ENCODE assay signal across 8 mouse cellular contexts in genomic region chr1:78657671-78658440, GRCm38 (mm10). TPM values are rescaled to one million over a fixed set of nuclear protein-coding genes. Genes with fewer than 3 reads are reported as not detected.
DNase-seq lines count a peak whose midpoint lies in the region; ATAC-seq and TF ChIP-seq lines count a peak whose summit lies in the region.

TSS of gene Acsl3 (plus strand) at chr1:78657825.
TSS of gene Utp14b (plus strand) at chr1:78658038.

- DNase-seq in gastrocnemius, adult 2 months, result peak; percentile 99
- DNase-seq in hindbrain, postnatal 0 days (ENCODE audit: low spot score), result peak; percentile 98
- peak; percentile 97 to 98 for DNase-seq in left cerebral cortex, adult 2 months (ENCODE audit: extremely low spot score in 1 of 2, low spot score in 2 of 2)
- DNase-seq in retina, postnatal 7 days (ENCODE audit: low read depth, low spot score), result peak; percentile 96
- peak; percentile 95 to 97 for DNase-seq in urinary bladder, adult 18-20 months (ENCODE audit: low spot score in 2 of 2)

- 1% methylated on average over 103 of the region's 104 CpGs for WGBS in hindbrain, postnatal 0 days
- under 1% methylated on average over 92 of the region's 104 CpGs for WGBS in macrophage (ENCODE audit: missing documents)

- H3K4me3 ChIP-seq in gastrocnemius, adult 2 months, result peak within 1 kb of the TSS; percentile 99
- peak within 1 kb of the TSS; percentile 95 for H3K4me3 ChIP-seq in hindbrain, postnatal 0 days (ENCODE audit: low read length)
- peak within 1 kb of the TSS; percentile 98 for H3K4me3 ChIP-seq in left cerebral cortex, adult 2 months
- peak within 1 kb of the TSS; percentile 84 for H3K4me3 ChIP-seq in macrophage (ENCODE audit: inconsistent target)

- intact Hi-C loops in gastrocnemius, adult 2 months (cut with DNase I), result loop anchor here (1.0 to 5.0 kb wide), 2 partner anchors 46 to 121 kb away; no protein-coding TSS in a partner anchor
- intact Hi-C loops in left cerebral cortex, adult 2 months (cut with DNase I), result loop anchor here (1.0 to 2.0 kb wide), 2 partner anchors 63 to 121 kb away; no protein-coding TSS in a partner anchor

- H3K4me2 ChIP-seq in hindbrain, postnatal 0 days (ENCODE audit: low read depth, low read length), result peak within 1 kb of the TSS; percentile 66

- ATAC-seq in activated CD4-positive, CD25-positive, alpha-beta regulatory T cell, adult 4 months, result peak; percentile 95
- peak; percentile 91 for ATAC-seq in common myeloid progenitor, adult 5-6 weeks (replicated peaks; ENCODE audit: low read depth, poor library complexity, severe bottlenecking)
- ATAC-seq in hindbrain, postnatal 0 days, result peak; percentile 99

- H3K27me3 ChIP-seq in hindbrain, postnatal 0 days (ENCODE audit: insufficient read depth, low read length), result no peaks in the 10 kb centered on the region

- TF ChIP-seq CTCF in gastrocnemius, adult 2 months (IDR thresholded peaks at IDR 0.05), result no peak
- TF ChIP-seq CTCF in hindbrain, postnatal 0 days (IDR thresholded peaks at IDR 0.05; ENCODE audit: low read depth), result no peak
- TF ChIP-seq CTCF in left cerebral cortex, adult 2 months (IDR thresholded peaks at IDR 0.05), result no peak

- H3K4me1 ChIP-seq in hindbrain, postnatal 0 days (ENCODE audit: insufficient read depth, low read length), result peaks cover 5% of the 10 kb centered on the region

- H3K36me3 ChIP-seq in hindbrain, postnatal 0 days (ENCODE audit: insufficient read depth, low read length), result no peaks in the 10 kb centered on the region
- H3K36me3 ChIP-seq in macrophage (ENCODE audit: inconsistent target), result no peaks in the 10 kb centered on the region

- peak within 1 kb of the TSS; percentile 97 for H3K9ac ChIP-seq in hindbrain, postnatal 0 days (replicated peaks; ENCODE audit: low read length)

- no peaks in the 10 kb centered on the region for H3K9me3 ChIP-seq in hindbrain, postnatal 0 days (ENCODE audit: low read length)

- H3K27ac ChIP-seq in gastrocnemius, adult 2 months, result peak within 1 kb of the TSS; percentile 93
- peak within 1 kb of the TSS; percentile 98 for H3K27ac ChIP-seq in hindbrain, postnatal 0 days
- H3K27ac ChIP-seq in left cerebral cortex, adult 2 months, result peak within 1 kb of the TSS; percentile 99
- H3K27ac ChIP-seq in macrophage, result peak within 1 kb of the TSS; percentile 69

- H3K79me2 ChIP-seq in macrophage (ENCODE audit: inconsistent target), result peaks cover 46% of the 10 kb centered on the region

RNA-seq across cellular contexts. Expression of gene Acsl3, which starts in this region (rescaled TPM):
- 1 to 10 TPM; 2.6 to 5.3 TPM for polyA plus RNA-seq in activated CD4-positive, CD25-positive, alpha-beta regulatory T cell, adult 4 months (2017; shearing (Covaris generic))
- total RNA-seq in common myeloid progenitor, adult 5-6 weeks (2017), result 92.7 and 112 TPM in 2 replicates
- total RNA-seq in gastrocnemius, adult 2 months (2021), result 10 to 100 TPM in 1 of 2 experiments, 1 to 10 TPM in 1; 7.3 to 21.1 TPM
- 70.6 and 86.3 TPM in 2 replicates for total RNA-seq in hindbrain, postnatal 0 days (2014; rRNA removed)
- 79.2 and 88.9 TPM in 2 replicates for polyA plus RNA-seq in hindbrain, postnatal 0 days (2015; fragmentation: Nextera tagmentation; extraction: Ambion mirVana)
- total RNA-seq in left cerebral cortex, adult 2 months (2021), result 100 to 1,000 TPM; 166 to 169 TPM
- 10 to 100 TPM in 24 of 26 experiments, 1 to 10 TPM in 2; 4.5 to 88.7 (median 27.4) TPM for total RNA-seq in macrophage (2018; cell fraction: chromatin; rRNA removed)
- total RNA-seq in macrophage (2018; cell fraction: cytosol; rRNA removed), result 10 to 100 TPM; 15.6 to 32.8 (median 21.1) TPM
- total RNA-seq in macrophage (2018; cell fraction: nucleus; rRNA removed), result 10 to 100 TPM in 25 of 26 experiments, 1 to 10 TPM in 1; 8.2 to 59.5 (median 27.7) TPM
- polyA plus RNA-seq in macrophage (2018), result 18.9 to 64.8 TPM (median 22.2 TPM) in 3 replicates

RNA-seq across cellular contexts. Expression of gene Utp14b, which starts in this region (rescaled TPM):
- polyA plus RNA-seq in activated CD4-positive, CD25-positive, alpha-beta regulatory T cell, adult 4 months (2017; shearing (Covaris generic)), result under 1 TPM; 0.68 to 0.70 TPM
- total RNA-seq in common myeloid progenitor, adult 5-6 weeks (2017), result 19.9 and 23.1 TPM in 2 replicates
- total RNA-seq in gastrocnemius, adult 2 months (2021), result 1 to 10 TPM; 1.6 to 2.6 TPM
- 6.2 and 6.5 TPM in 2 replicates for total RNA-seq in hindbrain, postnatal 0 days (2014; rRNA removed)
- polyA plus RNA-seq in hindbrain, postnatal 0 days (2015; fragmentation: Nextera tagmentation; extraction: Ambion mirVana), result 3.0 and 3.2 TPM in 2 replicates
- total RNA-seq in left cerebral cortex, adult 2 months (2021), result 10 to 100 TPM; 17.0 to 25.6 TPM
- total RNA-seq in macrophage (2018; cell fraction: chromatin; rRNA removed), result 10 to 100 TPM in 24 of 26 experiments, 1 to 10 TPM in 2; 3.5 to 86.6 (median 38.7) TPM
- total RNA-seq in macrophage (2018; cell fraction: cytosol; rRNA removed), result 10 to 100 TPM in 9 of 26 experiments, 1 to 10 TPM in 17; 5.6 to 13.4 (median 8.3) TPM
- total RNA-seq in macrophage (2018; cell fraction: nucleus; rRNA removed), result 10 to 100 TPM in 23 of 26 experiments, 1 to 10 TPM in 3; 8.2 to 60.7 (median 22.2) TPM
- 3.4 to 6.5 TPM (median 5.8 TPM) in 3 replicates for polyA plus RNA-seq in macrophage (2018)

Comparison
In these comparisons a context has a peak if more than half of its experiments do, and no peak if none do; other contexts are left out.
1. Peak in every context shown above with its lines: DNase-seq, ATAC-seq, H3K4me3 ChIP-seq and H3K27ac ChIP-seq.